Mouse (Mus musculus) bone marrow, adult 2 months (tissue): Measurements from ENCODE around the gene Rab36. TPM values are rescaled to one million over a fixed set of nuclear protein-coding genes. Genes with fewer than 3 reads are reported as not detected.

Experiments used
- H3K27ac ChIP-seq: fragments of 200-500 bp; 2 replicates; pipeline ENCODE4 v1.5.1; 2012; ENCODE audit warnings: low read depth, mild to moderate bottlenecking, control low read depth, inconsistent platforms, low read length; ENCODE audit not compliant: control insufficient read depth, poor library complexity, insufficient read depth
- H3K4me1 ChIP-seq: fragments of 200-500 bp; 2 replicates; pipeline ENCODE4 v1.6.1; 2011; ENCODE audit warnings: low read length; ENCODE audit not compliant: control insufficient read depth, insufficient read depth
- H3K4me3 ChIP-seq: fragments of 200-500 bp; replicated peaks from 2 replicates; pipeline ENCODE3; 2011; ENCODE audit warnings: mild to moderate bottlenecking, low read depth, low read length, control low read depth; ENCODE audit not compliant: control insufficient read depth
- CTCF ChIP-seq: fragments of 200-500 bp; IDR thresholded peaks from 2 replicates; pipeline ENCODE4 v1.5.1; 2011; ENCODE audit warnings: low read length, control low read depth; ENCODE audit not compliant: control insufficient read depth, insufficient read depth
- POLR2A ChIP-seq: fragments of 200-500 bp; IDR thresholded peaks from 2 replicates; pipeline ENCODE4 v1.6.1; 2011; ENCODE audit warnings: low read depth, mild to moderate bottlenecking, control low read depth, low read length, borderline replicate concordance; ENCODE audit not compliant: control insufficient read depth
- WGBS: fragments of 180-500 bp; shearing (Covaris S2); methylation state at CpG from one replicate; pipeline ENCODE4 v1.1.7; 2018; 5-methylcytosine and 5-hydroxymethylcytosine counted together
- polyA plus RNA-seq: library from polyadenylated mRNA; stranded (reverse); fragments of >200 nt; gene quantifications from 2 replicates; pipeline ENCODE4 v1.2.4, GENCODE M21; 2011; ENCODE audit warnings: low replicate concordance; ENCODE audit not compliant: missing spikeins, insufficient read depth, insufficient read length

Rab36 gene
- polyA plus RNA-seq, 1 experiment = 9.9 TPM

DNA sequence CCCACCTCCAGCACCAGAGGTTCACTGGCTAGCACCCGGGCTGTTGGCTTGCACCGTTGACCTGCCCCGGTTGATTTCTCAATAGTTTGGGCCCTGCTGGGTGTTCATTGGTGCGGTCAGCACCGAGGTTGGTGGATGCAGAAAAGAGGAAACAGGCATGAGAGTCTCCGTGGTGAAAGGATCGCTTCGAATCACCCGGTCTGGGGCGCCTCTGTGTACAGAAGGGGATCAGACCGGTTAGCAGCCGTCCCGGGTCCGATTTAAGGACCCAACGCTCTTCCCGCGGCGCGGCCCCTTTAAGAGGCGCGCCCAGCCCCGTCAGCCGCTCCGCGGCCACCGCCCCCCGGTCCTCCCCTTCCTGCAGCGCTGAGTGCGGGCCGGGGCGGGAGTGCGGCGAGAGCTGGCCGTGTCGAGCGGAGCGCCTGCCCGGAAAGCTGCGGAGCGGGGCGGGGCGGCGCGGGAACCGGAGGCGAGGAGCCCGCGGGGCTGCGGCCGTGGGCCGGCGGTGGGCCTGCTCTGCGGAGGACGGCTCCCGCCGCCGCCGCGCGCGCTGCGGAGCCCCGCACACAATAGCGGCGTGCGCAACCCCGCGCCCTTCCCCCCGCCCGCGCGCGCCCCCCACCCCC is 23.5 kb downstream of the Rab36 start, which contains the start of gene Bcr:
Gene Bcr, plus strand, starts transcription at position 376 of the 626 bp plus-strand sequence.
- TF ChIP-seq CTCF (peak; percentile 15; the same call in 1 of the 2 replicates), POLR2A (peak; percentile 43; the same call in 1 of the 2 replicates)
- Histone ChIP-seq H3K4me1 (peaks cover 5% of the 10 kb centered on the region; the same call in 1 of the 2 replicates), H3K27ac (peak within 1 kb of the TSS; percentile 89), H3K4me3 (peak within 1 kb of the TSS; percentile 68)
- WGBS = 1% methylated on average over 62 of the region's 73 CpGs

DNA sequence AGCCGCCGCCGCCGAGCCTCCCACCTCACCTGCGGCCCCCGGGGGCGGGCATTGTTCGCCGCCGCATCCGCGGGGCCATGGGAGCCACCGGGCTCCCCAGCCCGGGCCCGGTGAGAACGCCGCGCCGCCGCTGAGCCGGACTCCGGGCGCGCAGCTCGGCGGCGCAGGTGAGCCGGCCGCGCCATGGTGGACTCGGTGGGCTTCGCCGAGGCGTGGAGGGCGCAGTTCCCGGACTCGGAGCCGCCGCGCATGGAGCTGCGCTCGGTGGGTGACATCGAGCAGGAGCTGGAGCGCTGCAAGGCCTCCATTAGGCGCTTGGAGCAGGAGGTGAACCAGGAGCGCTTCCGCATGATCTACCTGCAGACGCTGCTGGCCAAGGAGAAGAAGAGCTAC is 24.0 kb downstream of the Rab36 start:
- TF ChIP-seq CTCF (no peak), POLR2A (no peak)
- peak overlapping the region; percentile 68 for H3K4me3 ChIP-seq
- WGBS = 0% methylated on average over 42 of the region's 48 CpGs
- peak overlapping the region; percentile 85 for H3K27ac ChIP-seq
- H3K4me1 ChIP-seq = peaks cover 5% of the 10 kb centered on the region; the same call in 1 of the 2 replicates

DNA sequence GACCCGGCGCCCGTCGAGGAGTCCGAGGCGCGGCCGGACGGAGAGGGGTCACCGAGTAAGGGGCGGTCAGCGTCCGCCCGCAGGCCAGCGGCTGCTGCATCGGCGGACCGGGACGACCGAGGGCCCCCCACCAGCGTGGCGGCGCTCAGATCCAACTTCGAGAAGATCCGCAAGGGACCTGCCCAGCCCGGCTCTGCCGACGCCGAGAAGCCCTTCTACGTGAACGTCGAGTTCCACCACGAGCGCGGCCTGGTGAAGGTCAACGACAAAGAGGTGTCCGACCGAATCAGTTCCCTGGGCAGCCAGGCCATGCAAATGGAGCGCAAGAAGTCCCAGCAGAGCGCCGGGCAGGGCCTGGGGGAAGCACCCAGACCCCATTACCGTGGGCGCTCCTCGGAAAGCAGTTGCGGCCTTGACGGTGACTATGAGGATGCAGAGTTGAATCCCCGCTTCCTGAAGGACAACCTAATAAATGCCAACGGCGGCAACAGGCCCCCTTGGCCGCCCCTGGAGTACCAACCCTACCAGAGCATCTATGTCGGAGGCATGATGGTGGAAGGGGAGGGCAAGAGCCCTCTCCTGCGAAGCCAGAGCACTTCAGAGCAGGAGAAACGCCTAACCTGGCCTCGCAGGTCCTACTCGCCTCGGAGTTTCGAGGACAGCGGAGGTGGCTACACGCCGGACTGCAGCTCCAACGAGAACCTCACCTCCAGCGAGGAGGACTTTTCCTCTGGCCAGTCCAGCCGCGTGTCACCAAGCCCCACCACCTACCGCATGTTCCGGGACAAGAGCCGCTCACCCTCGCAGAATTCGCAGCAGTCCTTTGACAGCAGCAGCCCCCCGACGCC is 24.7 kb downstream of the Rab36 start:
- peak overlapping the region; percentile 68 for H3K4me3 ChIP-seq
- peak; percentile 23; the same call in 1 of the 2 replicates for TF ChIP-seq POLR2A
- TF ChIP-seq CTCF = no peak
- WGBS = 2% methylated on average over 71 of the region's 71 CpGs
- peaks cover 1% of the 10 kb centered on the region; the same call in 1 of the 2 replicates for H3K4me1 ChIP-seq
- H3K27ac ChIP-seq = peak overlapping the region; percentile 85

DNA sequence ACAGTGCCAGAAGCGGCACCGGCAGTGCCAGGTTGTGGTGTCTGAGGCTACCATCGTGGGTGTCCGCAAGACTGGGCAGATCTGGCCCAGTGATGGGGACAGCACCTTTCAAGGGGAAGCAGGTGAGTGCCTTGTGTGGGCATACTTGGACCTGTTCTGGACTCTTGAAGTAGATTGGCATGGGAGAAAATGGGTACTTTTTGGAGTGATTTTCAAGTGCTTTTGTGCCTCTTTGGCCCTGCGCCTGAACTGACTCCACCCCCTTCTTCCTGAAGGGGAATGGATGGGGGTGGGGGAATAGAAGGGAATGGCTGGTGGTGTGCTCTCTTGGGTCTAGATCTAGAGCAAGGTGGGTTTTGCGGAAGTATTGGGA is 25.3 kb downstream of the Rab36 start:
- H3K4me3 ChIP-seq = peak overlapping the region; percentile 68
- WGBS = 6% methylated on average over 6 of the region's 6 CpGs
- TF ChIP-seq POLR2A (no peak), CTCF (no peak)
- peaks cover 1% of the 10 kb centered on the region; the same call in 1 of the 2 replicates for H3K4me1 ChIP-seq
- no peak overlapping the region for H3K27ac ChIP-seq

DNA sequence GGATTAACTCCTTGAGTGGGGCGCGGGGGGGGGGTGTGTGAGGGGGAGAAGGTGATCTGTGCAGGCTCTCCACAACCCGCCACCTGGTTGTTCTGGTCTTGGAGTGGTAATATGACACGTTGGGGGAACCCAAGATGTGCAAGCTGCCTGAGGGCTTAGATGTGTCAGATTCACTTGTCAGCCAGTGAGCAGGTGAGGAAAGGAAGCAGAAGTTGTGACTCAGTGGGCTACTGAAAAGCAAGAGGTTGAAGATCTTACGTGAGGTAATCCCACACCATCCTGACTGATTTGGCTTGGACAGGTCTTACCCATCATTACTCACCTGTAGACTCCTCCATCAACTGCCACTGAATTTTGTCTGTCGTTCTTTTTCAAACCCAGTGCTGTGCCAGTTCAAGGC is 25.8 kb downstream of the Rab36 start:
- WGBS = 20% methylated on average over 6 of the region's 6 CpGs
- H3K4me1 ChIP-seq = peaks cover 1% of the 10 kb centered on the region; the same call in 1 of the 2 replicates
- H3K4me3 ChIP-seq = peak overlapping the region; percentile 49
- no peak for TF ChIP-seq POLR2A
- TF ChIP-seq CTCF = no peak
- no peak overlapping the region for H3K27ac ChIP-seq

DNA sequence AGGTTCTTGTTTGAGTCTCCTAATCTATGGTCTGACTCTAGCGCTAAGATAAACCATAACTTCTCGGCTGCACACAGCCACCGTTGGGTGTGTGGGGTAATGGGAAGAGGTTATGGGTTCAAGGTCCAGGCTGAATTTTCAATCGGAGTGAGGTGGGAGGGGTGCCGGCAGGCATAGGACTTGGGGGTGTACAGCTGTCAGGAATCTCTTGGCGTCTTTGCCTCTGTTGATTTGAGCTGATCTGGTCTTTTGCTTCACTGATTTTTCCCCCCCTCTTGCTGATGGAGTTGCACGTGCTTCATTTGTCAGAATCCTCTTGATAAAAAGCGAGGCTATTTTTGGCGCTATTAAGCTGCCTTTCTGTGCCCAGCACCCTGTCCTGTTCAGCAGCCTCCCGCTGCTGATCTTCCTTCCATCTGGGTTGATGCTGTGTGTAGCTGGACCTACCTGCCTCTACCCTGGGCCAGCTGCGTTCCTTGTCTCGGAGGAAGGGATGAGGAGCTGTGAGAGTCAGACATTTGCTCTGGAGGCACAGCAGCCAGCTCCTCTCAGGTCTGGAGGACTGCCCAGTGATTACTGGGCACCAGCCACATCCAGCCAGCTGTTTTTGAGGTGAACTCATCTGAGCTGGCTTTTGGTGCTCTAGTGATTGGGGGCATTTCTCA is 26.6 kb downstream of the Rab36 start:
- 58% methylated on average over 12 of the region's 12 CpGs for WGBS
- H3K4me3 ChIP-seq = peak overlapping the region; percentile 37

DNA sequence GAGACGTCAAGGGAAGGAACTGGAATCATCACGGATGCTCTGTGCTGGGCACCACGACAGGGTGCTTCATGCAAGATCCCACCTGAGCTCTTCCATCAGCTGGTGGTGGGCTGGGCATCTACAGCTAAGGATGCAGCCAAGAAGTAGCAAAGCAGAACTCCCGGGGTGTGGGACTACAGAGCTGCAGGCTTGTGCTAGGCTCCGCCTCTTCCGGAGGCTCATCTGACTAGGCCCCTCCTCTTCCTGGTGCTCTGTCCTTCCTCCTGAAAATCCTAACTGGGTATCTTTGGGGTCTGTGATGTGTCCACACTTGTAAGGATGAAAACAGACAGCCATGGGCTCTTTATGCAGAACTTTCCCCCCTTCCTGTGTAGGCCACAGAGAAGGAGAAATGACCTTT is 28.8 kb downstream of the Rab36 start:
- 61% methylated on average over 6 of the region's 6 CpGs for WGBS
- TF ChIP-seq CTCF (no peak), POLR2A (no peak)
- peaks cover 1% of the 10 kb centered on the region; the same call in 1 of the 2 replicates for H3K4me1 ChIP-seq

More for the DNA sequence above, 26.6 kb downstream of the Rab36 start:
- Histone ChIP-seq H3K27ac (peak overlapping the region; percentile 37; the same call in 1 of the 2 replicates), H3K4me1 (peaks cover 1% of the 10 kb centered on the region; the same call in 1 of the 2 replicates)
- no peak for TF ChIP-seq POLR2A
- TF ChIP-seq CTCF = no peak

More for the DNA sequence above, 28.8 kb downstream of the Rab36 start:
- no peak overlapping the region for H3K4me3 ChIP-seq
- H3K27ac ChIP-seq = no peak overlapping the region
